Mouse (Mus musculus): ENCODE measurements around the gene Snrpd3. TPM values are rescaled to one million over a fixed set of nuclear protein-coding genes. Genes with fewer than 3 reads are reported as not detected.
"Not testable (repeated sequence)": the region's sequence is repeated elsewhere in the genome, so short reads cannot be mapped to it uniquely, and the experiment has no call there.

The Snrpd3 gene
- polyA plus RNA-seq, 1 experiment from 2014 or later, result 256 TPM

- 88% methylated on average over 2 of the region's 2 CpGs for WGBS
- Histone ChIP-seq H3K4me3 (ENCODE audit: low read depth, low read length) (no peak overlapping the region), H3K9me3 (ENCODE audit: control insufficient read depth, low read length) (no peaks in the 10 kb centered on the region), H3K9ac (ENCODE audit: low read length) (no peak overlapping the region), H3K4me2 (ENCODE audit: low read depth, severe bottlenecking) (no peak overlapping the region), H3K27ac (replicated peaks; ENCODE audit: low read depth, low read length) (no peak overlapping the region), H3K27me3 (ENCODE audit: control insufficient read depth, insufficient read depth, low read length) (no peaks in the 10 kb centered on the region), H3K4me1 (ENCODE audit: control insufficient read depth, insufficient read depth, low read length) (no peaks in the 10 kb centered on the region), H3K36me3 (ENCODE audit: control insufficient read depth, insufficient read depth, low read length) (no peaks in the 10 kb centered on the region)
- DNase-seq (ENCODE audit: low spot score) (no peak), ATAC-seq (ENCODE audit: insufficient number of reproducible peaks, low FRiP score, low TSS enrichment, low read depth) (no peak)
Observed at GRCm38 (mm10) chr10:75491936-75492262, 25.5 kb upstream of the Snrpd3 start.

DNA sequence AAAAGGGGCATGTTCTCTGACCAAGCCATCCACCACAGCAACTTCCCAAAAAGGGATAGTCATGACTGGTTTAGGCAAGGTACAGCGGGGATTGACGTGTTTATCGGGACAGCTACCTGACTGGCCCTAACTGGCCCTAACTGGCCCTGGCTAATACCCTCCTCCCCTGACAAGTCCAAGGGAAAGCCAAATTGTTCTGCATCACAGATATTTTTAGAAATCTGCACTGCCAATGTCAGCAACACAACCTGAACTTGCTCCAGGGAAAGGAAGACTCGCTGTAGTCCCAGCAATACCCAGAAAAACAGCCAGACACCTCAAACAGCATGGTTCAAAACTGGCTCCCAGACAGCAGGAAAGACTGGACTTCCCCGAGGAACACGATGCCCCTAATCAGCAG, 22.0 kb upstream of the Snrpd3 start:
- ATAC-seq (ENCODE audit: insufficient number of reproducible peaks, low FRiP score, low TSS enrichment, low read depth) (no peak), DNase-seq (ENCODE audit: low spot score) (no peak)
- Histone ChIP-seq H3K9ac (ENCODE audit: low read length) (no peak overlapping the region), H3K4me3 (ENCODE audit: low read depth, low read length) (no peak overlapping the region), H3K36me3 (ENCODE audit: control insufficient read depth, insufficient read depth, low read length) (no peaks in the 10 kb centered on the region), H3K27me3 (ENCODE audit: control insufficient read depth, insufficient read depth, low read length) (no peaks in the 10 kb centered on the region), H3K4me1 (ENCODE audit: control insufficient read depth, insufficient read depth, low read length) (no peaks in the 10 kb centered on the region), H3K9me3 (ENCODE audit: control insufficient read depth, low read length) (no peaks in the 10 kb centered on the region), H3K27ac (replicated peaks; ENCODE audit: low read depth, low read length) (no peak overlapping the region), H3K4me2 (ENCODE audit: low read depth, severe bottlenecking) (no peak overlapping the region)
- 73% methylated on average over 6 of the region's 6 CpGs for WGBS

DNA sequence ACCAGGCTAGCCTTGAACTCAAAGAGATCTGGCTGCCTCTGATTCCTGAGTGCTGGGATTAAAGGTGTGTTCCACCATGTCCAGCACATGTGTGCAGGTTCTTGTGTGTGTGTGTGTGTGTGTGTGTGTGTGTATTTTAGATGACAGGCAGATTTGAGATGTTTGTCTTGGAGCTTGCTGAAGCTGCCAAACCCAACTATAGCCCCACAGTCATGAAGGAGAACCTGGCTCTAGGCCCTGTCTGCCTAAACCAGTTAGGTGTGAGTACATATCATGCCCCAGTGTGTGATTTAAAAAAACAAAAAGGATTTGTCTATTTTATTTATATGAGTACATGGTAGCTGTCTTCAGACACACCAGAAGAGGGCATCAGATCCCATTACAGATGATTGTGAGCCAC, 21.4 kb upstream of the Snrpd3 start:
- no peaks in the 10 kb centered on the region for H3K27me3 ChIP-seq (ENCODE audit: control insufficient read depth, insufficient read depth, low read length)
- no peaks in the 10 kb centered on the region for H3K36me3 ChIP-seq (ENCODE audit: control insufficient read depth, insufficient read depth, low read length)
- DNase-seq (ENCODE audit: low spot score) (no peak), ATAC-seq (ENCODE audit: insufficient number of reproducible peaks, low FRiP score, low TSS enrichment, low read depth) (no peak)
- H3K9ac ChIP-seq (ENCODE audit: low read length), result no peak overlapping the region
- H3K4me3 ChIP-seq (ENCODE audit: low read depth, low read length), result no peak overlapping the region
- H3K9me3 ChIP-seq (ENCODE audit: control insufficient read depth, low read length), result no peaks in the 10 kb centered on the region
- no peak overlapping the region for H3K4me2 ChIP-seq (ENCODE audit: low read depth, severe bottlenecking)
- no peak overlapping the region for H3K27ac ChIP-seq (replicated peaks; ENCODE audit: low read depth, low read length)
- H3K4me1 ChIP-seq (ENCODE audit: control insufficient read depth, insufficient read depth, low read length), result no peaks in the 10 kb centered on the region

GRCm38 (mm10) chr10:75499214-75499613, 18.1 kb upstream of the Snrpd3 start:
- H3K27me3 ChIP-seq (ENCODE audit: control insufficient read depth, insufficient read depth, low read length); H3K9me3 ChIP-seq (ENCODE audit: control insufficient read depth, low read length); DNase-seq (ENCODE audit: low spot score); H3K27ac ChIP-seq (replicated peaks; ENCODE audit: low read depth, low read length); ATAC-seq (ENCODE audit: insufficient number of reproducible peaks, low FRiP score, low TSS enrichment, low read depth); H3K4me1 ChIP-seq (ENCODE audit: control insufficient read depth, insufficient read depth, low read length); H3K4me2 ChIP-seq (ENCODE audit: low read depth, severe bottlenecking); H3K36me3 ChIP-seq (ENCODE audit: control insufficient read depth, insufficient read depth, low read length); H3K9ac ChIP-seq (ENCODE audit: low read length); H3K4me3 ChIP-seq (ENCODE audit: low read depth, low read length): not testable (repeated sequence)
- WGBS, result 88% methylated on average over 7 of the region's 7 CpGs

- H3K4me1 ChIP-seq (ENCODE audit: control insufficient read depth, insufficient read depth, low read length), result no peaks in the 10 kb centered on the region
- no peak overlapping the region for H3K9ac ChIP-seq (ENCODE audit: low read length)
- ATAC-seq (ENCODE audit: insufficient number of reproducible peaks, low FRiP score, low TSS enrichment, low read depth), result no peak
- no peak for DNase-seq (ENCODE audit: low spot score)
- H3K27me3 ChIP-seq (ENCODE audit: control insufficient read depth, insufficient read depth, low read length), result no peaks in the 10 kb centered on the region
- WGBS, result 47% methylated on average over 3 of the region's 3 CpGs
- no peaks in the 10 kb centered on the region for H3K9me3 ChIP-seq (ENCODE audit: control insufficient read depth, low read length)
- no peaks in the 10 kb centered on the region for H3K36me3 ChIP-seq (ENCODE audit: control insufficient read depth, insufficient read depth, low read length)
- no peak overlapping the region for H3K4me3 ChIP-seq (ENCODE audit: low read depth, low read length)
- H3K27ac ChIP-seq (replicated peaks; ENCODE audit: low read depth, low read length), result no peak overlapping the region
- no peak overlapping the region for H3K4me2 ChIP-seq (ENCODE audit: low read depth, severe bottlenecking)
Observed at GRCm38 (mm10) chr10:75499791-75500190, 17.6 kb upstream of the Snrpd3 start.

GRCm38 (mm10) chr10:75500345-75500744, 17.0 kb upstream of the Snrpd3 start:
- no peaks in the 10 kb centered on the region for H3K36me3 ChIP-seq (ENCODE audit: control insufficient read depth, insufficient read depth, low read length)
- no peaks in the 10 kb centered on the region for H3K27me3 ChIP-seq (ENCODE audit: control insufficient read depth, insufficient read depth, low read length)
- no peak overlapping the region for H3K27ac ChIP-seq (replicated peaks; ENCODE audit: low read depth, low read length)
- no peak overlapping the region for H3K9ac ChIP-seq (ENCODE audit: low read length)
- no peaks in the 10 kb centered on the region for H3K9me3 ChIP-seq (ENCODE audit: control insufficient read depth, low read length)
- no peak overlapping the region for H3K4me3 ChIP-seq (ENCODE audit: low read depth, low read length)
- H3K4me1 ChIP-seq (ENCODE audit: control insufficient read depth, insufficient read depth, low read length), result no peaks in the 10 kb centered on the region
- no peak for ATAC-seq (ENCODE audit: insufficient number of reproducible peaks, low FRiP score, low TSS enrichment, low read depth)
- DNase-seq (ENCODE audit: low spot score), result no peak
- 66% methylated on average over 7 of the region's 7 CpGs for WGBS
- no peak overlapping the region for H3K4me2 ChIP-seq (ENCODE audit: low read depth, severe bottlenecking)

DNA sequence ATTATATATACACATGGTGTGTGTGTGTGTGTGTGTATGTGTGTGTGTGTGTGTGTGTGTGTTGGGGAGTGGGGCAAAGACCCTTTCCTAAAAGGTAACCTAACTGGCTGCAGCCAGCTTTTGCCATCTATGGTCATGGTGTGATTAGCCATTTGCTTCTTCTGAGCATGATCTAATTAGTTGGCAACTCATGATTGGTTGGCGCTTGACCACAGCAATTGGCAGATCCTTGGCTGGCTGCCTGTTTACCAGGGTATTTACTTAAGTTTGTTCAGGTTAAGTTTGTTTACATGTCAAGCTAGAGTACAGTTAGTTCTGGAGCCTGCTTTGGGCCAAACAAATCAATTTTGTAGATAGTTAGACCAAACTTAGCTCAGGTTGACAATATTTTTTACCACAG, 15.7 kb upstream of the Snrpd3 start:
- Histone ChIP-seq H3K4me3 (ENCODE audit: low read depth, low read length) (no peak overlapping the region), H3K36me3 (ENCODE audit: control insufficient read depth, insufficient read depth, low read length) (no peaks in the 10 kb centered on the region), H3K4me2 (ENCODE audit: low read depth, severe bottlenecking) (no peak overlapping the region), H3K9me3 (ENCODE audit: control insufficient read depth, low read length) (no peaks in the 10 kb centered on the region), H3K27me3 (ENCODE audit: control insufficient read depth, insufficient read depth, low read length) (no peaks in the 10 kb centered on the region), H3K4me1 (ENCODE audit: control insufficient read depth, insufficient read depth, low read length) (no peaks in the 10 kb centered on the region), H3K27ac (replicated peaks; ENCODE audit: low read depth, low read length) (no peak overlapping the region), H3K9ac (ENCODE audit: low read length) (no peak overlapping the region)
- WGBS, result 95% methylated on average over 1 of the region's 1 CpGs
- no peak for DNase-seq (ENCODE audit: low spot score)
- no peak for ATAC-seq (ENCODE audit: insufficient number of reproducible peaks, low FRiP score, low TSS enrichment, low read depth)

GRCm38 (mm10) chr10:75503692-75504091, 13.7 kb upstream of the Snrpd3 start:
- Histone ChIP-seq H3K27ac (replicated peaks; ENCODE audit: low read depth, low read length) (no peak overlapping the region), H3K9me3 (ENCODE audit: control insufficient read depth, low read length) (no peaks in the 10 kb centered on the region), H3K4me1 (ENCODE audit: control insufficient read depth, insufficient read depth, low read length) (no peaks in the 10 kb centered on the region), H3K4me3 (ENCODE audit: low read depth, low read length) (no peak overlapping the region), H3K36me3 (ENCODE audit: control insufficient read depth, insufficient read depth, low read length) (peaks cover 9% of the 10 kb centered on the region), H3K9ac (ENCODE audit: low read length) (no peak overlapping the region), H3K27me3 (ENCODE audit: control insufficient read depth, insufficient read depth, low read length) (no peaks in the 10 kb centered on the region), H3K4me2 (ENCODE audit: low read depth, severe bottlenecking) (no peak overlapping the region)
- ATAC-seq (ENCODE audit: insufficient number of reproducible peaks, low FRiP score, low TSS enrichment, low read depth) (no peak), DNase-seq (ENCODE audit: low spot score) (no peak)
- 97% methylated on average over 7 of the region's 7 CpGs for WGBS

DNA sequence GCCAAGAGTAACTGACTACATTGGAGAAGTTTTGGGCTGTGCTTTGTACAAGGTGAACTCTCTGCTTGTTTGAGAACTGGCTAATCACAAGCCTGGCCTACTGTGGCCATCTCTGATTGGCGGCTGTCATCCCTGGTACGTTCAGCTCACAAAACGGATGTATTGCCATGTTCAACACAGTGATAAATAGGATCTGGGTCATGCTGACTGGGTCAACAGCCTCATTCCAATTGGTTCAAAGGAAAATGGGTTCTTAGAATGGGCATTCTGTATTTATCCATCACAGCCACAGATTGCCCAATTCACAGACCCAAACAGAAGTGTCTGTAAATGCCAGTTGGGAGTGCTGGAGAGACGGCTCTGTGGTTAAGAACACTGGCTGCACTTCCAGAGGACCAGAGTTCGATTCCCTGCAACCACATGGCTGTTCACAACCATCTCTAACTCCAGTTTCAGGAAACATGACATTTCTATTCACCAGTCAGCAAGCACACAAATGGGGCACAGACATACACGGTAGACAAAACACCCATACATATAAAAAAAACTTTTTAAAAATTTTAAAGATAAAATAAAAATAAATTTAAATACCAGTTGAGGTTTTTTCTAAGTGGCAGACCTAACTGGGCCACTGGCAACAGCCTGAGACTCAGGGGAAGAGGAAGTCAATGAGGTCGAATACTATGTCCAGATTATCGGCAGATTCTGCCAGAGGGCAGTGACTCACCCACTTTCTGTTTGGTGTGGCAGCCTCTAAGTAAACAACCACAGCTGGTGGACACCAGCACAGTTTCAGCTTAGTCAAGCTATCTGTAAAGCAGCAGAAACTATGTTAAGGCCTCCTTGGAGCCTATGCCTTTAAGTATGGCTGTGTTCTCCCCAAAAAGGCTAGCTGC, 12.9 kb upstream of the Snrpd3 start:
- Histone ChIP-seq H3K36me3 (ENCODE audit: control insufficient read depth, insufficient read depth, low read length) (peaks cover 16% of the 10 kb centered on the region), H3K9me3 (ENCODE audit: control insufficient read depth, low read length) (no peaks in the 10 kb centered on the region), H3K4me3 (ENCODE audit: low read depth, low read length) (no peak overlapping the region), H3K9ac (ENCODE audit: low read length) (no peak overlapping the region), H3K4me2 (ENCODE audit: low read depth, severe bottlenecking) (no peak overlapping the region), H3K27ac (replicated peaks; ENCODE audit: low read depth, low read length) (no peak overlapping the region), H3K27me3 (ENCODE audit: control insufficient read depth, insufficient read depth, low read length) (no peaks in the 10 kb centered on the region), H3K4me1 (ENCODE audit: control insufficient read depth, insufficient read depth, low read length) (no peaks in the 10 kb centered on the region)
- 87% methylated on average over 8 of the region's 8 CpGs for WGBS
- ATAC-seq (ENCODE audit: insufficient number of reproducible peaks, low FRiP score, low TSS enrichment, low read depth) (no peak), DNase-seq (ENCODE audit: low spot score) (no peak)

Measured in limb, embryonic 11.5 days (tissue).